Mouse (Mus musculus) layer of hippocampus, adult 9-11 months (tissue): ENCODE measurements around the gene Hnrnpk.
A peak's percentile ranks its signal among the peaks of the same experiment; 100 is the strongest.
"Not testable (repeated sequence)": the region's sequence is repeated elsewhere in the genome, so short reads cannot be mapped to it uniquely, and the experiment has no call there.

Source experiments
- DNase-seq: peaks from one replicate; pipeline ENCODE4 v3.0.0; 2022

Gene Hnrnpk

GRCm38 (mm10) chr13:58403243-58403642, at the start of gene Hnrnpk:
Gene Hnrnpk, minus strand, starts transcription at chr13:58403343.
- not testable (repeated sequence) for DNase-seq

GRCm38 (mm10) chr13:58452246-58452645, 49.1 kb upstream of the Hnrnpk start:
- DNase-seq, result no peak

GRCm38 (mm10) chr13:58450459-58451182, 47.5 kb upstream of the Hnrnpk start:
- DNase-seq, result no peak

GRCm38 (mm10) chr13:58446541-58446940, 43.4 kb upstream of the Hnrnpk start:
- no peak for DNase-seq

- DNase-seq, result no peak
Observed at GRCm38 (mm10) chr13:58443787-58444186, 40.6 kb upstream of the Hnrnpk start.

- no peak for DNase-seq
Observed at GRCm38 (mm10) chr13:58443326-58443725, 40.2 kb upstream of the Hnrnpk start.

GRCm38 (mm10) chr13:58439716-58440115, 36.6 kb upstream of the Hnrnpk start:
- DNase-seq, result no peak

- no peak for DNase-seq
Observed at GRCm38 (mm10) chr13:58423061-58423660, 20.0 kb upstream of the Hnrnpk start.

GRCm38 (mm10) chr13:58422242-58422641, 19.1 kb upstream of the Hnrnpk start:
- no peak for DNase-seq

- no peak for DNase-seq
Observed at GRCm38 (mm10) chr13:58421026-58421425, 17.9 kb upstream of the Hnrnpk start.

GRCm38 (mm10) chr13:58419266-58419665, 16.1 kb upstream of the Hnrnpk start:
- no peak for DNase-seq

GRCm38 (mm10) chr13:58418656-58419055, 15.5 kb upstream of the Hnrnpk start:
- DNase-seq, result no peak

- DNase-seq, result no peak
Observed at GRCm38 (mm10) chr13:58415838-58416237, 12.7 kb upstream of the Hnrnpk start.

- no peak for DNase-seq
Observed at GRCm38 (mm10) chr13:58415374-58415773, 12.2 kb upstream of the Hnrnpk start.

GRCm38 (mm10) chr13:58411073-58411472, 7.9 kb upstream of the Hnrnpk start:
- no peak for DNase-seq

- DNase-seq, result no peak
Observed at GRCm38 (mm10) chr13:58402744-58403110, 416 bp downstream of the Hnrnpk start.

- DNase-seq, result peak; percentile 96
Observed at GRCm38 (mm10) chr13:58402003-58402743, 970 bp downstream of the Hnrnpk start, which contains the start of gene Rmi1. Gene Rmi1, plus strand, starts transcription at chr13:58402248.

GRCm38 (mm10) chr13:58401135-58402002, 1.8 kb downstream of the Hnrnpk start:
- DNase-seq, result peak; percentile 65

- no peak for DNase-seq
Observed at GRCm38 (mm10) chr13:58400576-58400975, 2.6 kb downstream of the Hnrnpk start.

- DNase-seq, result no peak
Observed at GRCm38 (mm10) chr13:58397651-58398050, 5.5 kb downstream of the Hnrnpk start.

- DNase-seq, result not testable (repeated sequence)
Observed at GRCm38 (mm10) chr13:58394392-58394791, 8.8 kb downstream of the Hnrnpk start.

GRCm38 (mm10) chr13:58389324-58389951, 13.7 kb downstream of the Hnrnpk start:
- no peak for DNase-seq
